Comparison of ENCODE assay signal across 42 mouse cellular contexts in genomic region chr7:25439124-25439822, GRCm38 (mm10). TPM values are rescaled to one million over a fixed set of nuclear protein-coding genes. Genes with fewer than 3 reads are reported as not detected.
DNase-seq lines count a peak whose midpoint lies in the region; ATAC-seq and TF ChIP-seq lines count a peak whose summit lies in the region.
"Had no signal": no experiment of that assay in that cellular context is flagged by ENCODE, and none has a peak within 500 bp of the region (broad histone marks: within the 10 kb centered on the region; RNA-seq: fewer than 3 reads in every experiment).

No protein-coding gene starts in this region.

- no peak overlapping the region for H3K4me3 ChIP-seq in embryonic facial prominence, embryonic 14.5 days (ENCODE audit: low read depth, low read length)
- H3K4me3 ChIP-seq in embryonic facial prominence, embryonic 10.5 days = no peak overlapping the region
- H3K4me3 ChIP-seq in lung, postnatal 0 days (ENCODE audit: low read depth, low read length) = no peak overlapping the region
- H3K4me3 ChIP-seq in stomach, embryonic 15.5 days (replicated peaks) = no peak overlapping the region
- H3K4me3 ChIP-seq: forebrain, embryonic 10.5 days; forebrain, embryonic 15.5 days; hindbrain, embryonic 15.5 days; liver, embryonic 12.5 days; megakaryocyte, embryonic 14.5 days had no signal

- no peaks in the 10 kb centered on the region for H3K4me1 ChIP-seq in embryonic facial prominence, embryonic 14.5 days (ENCODE audit: control insufficient read depth, insufficient read depth, low read length)
- no peaks in the 10 kb centered on the region for H3K4me1 ChIP-seq in embryonic facial prominence, embryonic 10.5 days
- peaks cover 28% of the 10 kb centered on the region; the same call in 1 of the 2 replicates for H3K4me1 ChIP-seq in lung, postnatal 0 days (ENCODE audit: insufficient read depth, low read depth, low read length)
- peaks cover 15% of the 10 kb centered on the region; the same call in 1 of the 2 replicates for H3K4me1 ChIP-seq in stomach, embryonic 15.5 days
- H3K4me1 ChIP-seq: forebrain, embryonic 10.5 days; forebrain, embryonic 15.5 days; hindbrain, embryonic 15.5 days; liver, embryonic 12.5 days had no signal

- no peaks in the 10 kb centered on the region for H3K9me3 ChIP-seq in embryonic facial prominence, embryonic 14.5 days (ENCODE audit: control insufficient read depth, low read length)
- no peaks in the 10 kb centered on the region for H3K9me3 ChIP-seq in embryonic facial prominence, embryonic 10.5 days
- no peaks in the 10 kb centered on the region for H3K9me3 ChIP-seq in lung, postnatal 0 days (ENCODE audit: low read length)
- H3K9me3 ChIP-seq in stomach, embryonic 15.5 days = no peaks in the 10 kb centered on the region
- H3K9me3 ChIP-seq: forebrain, embryonic 10.5 days; forebrain, embryonic 15.5 days; hindbrain, embryonic 15.5 days; liver, embryonic 12.5 days; megakaryocyte, embryonic 14.5 days had no signal

- H3K36me3 ChIP-seq in embryonic facial prominence, embryonic 14.5 days (ENCODE audit: control insufficient read depth, insufficient read depth, low read length) = no peaks in the 10 kb centered on the region
- no peaks in the 10 kb centered on the region for H3K36me3 ChIP-seq in embryonic facial prominence, embryonic 10.5 days (replicated peaks)
- no peaks in the 10 kb centered on the region for H3K36me3 ChIP-seq in lung, postnatal 0 days (ENCODE audit: insufficient read depth, low read length)
- no peaks in the 10 kb centered on the region for H3K36me3 ChIP-seq in stomach, embryonic 15.5 days
- H3K36me3 ChIP-seq: forebrain, embryonic 10.5 days; forebrain, embryonic 15.5 days; hindbrain, embryonic 15.5 days; liver, embryonic 12.5 days had no signal

- peak; percentile 30 for DNase-seq in embryonic facial prominence, embryonic 14.5 days (ENCODE audit: low spot score)
- no peak for DNase-seq in embryonic facial prominence, embryonic 10.5 days (ENCODE audit: low spot score)
- DNase-seq in lung, adult 18-20 months = peak; percentile 24 to 68
- no peak for DNase-seq in lung, postnatal 4 days
- peak; percentile 73 for DNase-seq in lung, postnatal 0 days (ENCODE audit: low spot score)
- DNase-seq in adrenal gland, adult 2 months = no peak
- no peak for DNase-seq in layer of hippocampus, postnatal 10 days (ENCODE audit: low spot score in 2 of 2)
- DNase-seq: adrenal gland, adult 8-10 months; cerebellum, adult 2 months; cerebellum, postnatal 14 days; kidney, adult 11 months; kidney, postnatal 14 days; left cerebral cortex, postnatal 4 days; liver, postnatal 0 days; midbrain, embryonic 14.5 days; right cerebral cortex, postnatal 25 days; spleen, adult 18-20 months; thymus, postnatal 4 days had no signal

- no peak for ATAC-seq in embryonic facial prominence, embryonic 14.5 days (ENCODE audit: low read depth)
- 0 out of 2 replicates have a peak, but pooled peaks have one; percentile 17 for ATAC-seq in lung, postnatal 0 days
- ATAC-seq in stomach, embryonic 15.5 days (ENCODE audit: insufficient read depth, low FRiP score, low read depth) = no peak; the same call in 1 of the 2 replicates
- ATAC-seq: activated CD4-positive, CD25-positive, alpha-beta regulatory T cell, adult 4 months; forebrain, embryonic 15.5 days; inflammation-experienced regulatory T-cells, adult 6 months; liver, embryonic 12.5 days; liver, postnatal 0 days had no signal

- no peaks in the 10 kb centered on the region for H3K27me3 ChIP-seq in embryonic facial prominence, embryonic 14.5 days (replicated peaks; ENCODE audit: control insufficient read depth, insufficient read depth, low read length)
- H3K27me3 ChIP-seq in embryonic facial prominence, embryonic 10.5 days (replicated peaks; ENCODE audit: low read depth, poor library complexity, severe bottlenecking) = no peaks in the 10 kb centered on the region
- H3K27me3 ChIP-seq in lung, postnatal 0 days (replicated peaks; ENCODE audit: insufficient read depth, low read length) = no peaks in the 10 kb centered on the region
- H3K27me3 ChIP-seq in stomach, embryonic 15.5 days (replicated peaks) = no peaks in the 10 kb centered on the region
- H3K27me3 ChIP-seq: CH12.LX; forebrain, embryonic 15.5 days; hindbrain, embryonic 15.5 days; liver, embryonic 12.5 days had no signal

- H3K4me2 ChIP-seq in embryonic facial prominence, embryonic 14.5 days (ENCODE audit: low read depth, low read length) = no peak overlapping the region
- H3K4me2 ChIP-seq in lung, postnatal 0 days (replicated peaks; ENCODE audit: low read depth, low read length) = no peak overlapping the region
- no peak overlapping the region for H3K4me2 ChIP-seq in stomach, embryonic 15.5 days
- H3K4me2 ChIP-seq: forebrain, embryonic 15.5 days; heart, embryonic 11.5 days; hindbrain, embryonic 15.5 days; liver, embryonic 12.5 days had no signal

- 83% methylated on average over 8 of the region's 8 CpGs for WGBS in embryonic facial prominence, embryonic 14.5 days
- WGBS in embryonic facial prominence, embryonic 10.5 days = 87% methylated on average over 8 of the region's 8 CpGs
- 58% methylated on average over 8 of the region's 8 CpGs for WGBS in lung, postnatal 0 days
- WGBS in stomach, embryonic 15.5 days = 72% methylated on average over 8 of the region's 8 CpGs

- no peak for TF ChIP-seq CTCF in lung, postnatal 0 days (IDR thresholded peaks at IDR 0.05)

- no peak for TF ChIP-seq EP300 in lung, postnatal 0 days (IDR thresholded peaks at IDR 0.05)

- H3K27ac ChIP-seq in embryonic facial prominence, embryonic 14.5 days (replicated peaks; ENCODE audit: low read depth, low read length) = no peak overlapping the region
- no peak overlapping the region for H3K27ac ChIP-seq in embryonic facial prominence, embryonic 10.5 days (replicated peaks)
- peak overlapping the region; percentile 81 for H3K27ac ChIP-seq in lung, postnatal 0 days (ENCODE audit: low read length)
- H3K27ac ChIP-seq in stomach, embryonic 15.5 days = peak overlapping the region; percentile 33; the same call in 1 of the 2 replicates
- H3K27ac ChIP-seq: forebrain, embryonic 10.5 days; forebrain, embryonic 15.5 days; hindbrain, embryonic 15.5 days; liver, embryonic 12.5 days had no signal

- no peak overlapping the region for H3K9ac ChIP-seq in embryonic facial prominence, embryonic 14.5 days (ENCODE audit: low read depth, low read length)
- H3K9ac ChIP-seq in lung, postnatal 0 days (replicated peaks; ENCODE audit: low read depth) = no peak overlapping the region
- H3K9ac ChIP-seq in stomach, embryonic 15.5 days = no peak overlapping the region
- H3K9ac ChIP-seq: forebrain, embryonic 15.5 days; hindbrain, embryonic 15.5 days; liver, embryonic 12.5 days; liver, postnatal 0 days had no signal

RNA-seq across cellular contexts. Expression of gene Cxcl17, which starts 26.6 kb away (rescaled TPM):
- polyA plus RNA-seq in embryonic facial prominence, embryonic 14.5 days (2014; fragmentation: Nextera tagmentation; extraction: Ambion mirVana) = 0.85 and 1.9 TPM in 2 replicates
- 0.69 and 0.75 TPM in 2 replicates for polyA plus RNA-seq in embryonic facial prominence, embryonic 10.5 days (2016; fragmentation: Nextera tagmentation; extraction: Ambion mirVana)
- polyA plus RNA-seq in lung, postnatal 0 days (2015; fragmentation: Nextera tagmentation; extraction: Ambion mirVana) = 31.9 and 38.1 TPM in 2 replicates
- 0.36 and 0.42 TPM in 2 replicates for polyA plus RNA-seq in stomach, embryonic 15.5 days (2015; fragmentation: Nextera tagmentation; extraction: Ambion mirVana)
- total RNA-seq in adrenal gland, adult 2 months (2021) = not detected
- not detected in 2 replicates for polyA plus RNA-seq in adrenal gland, adult 2 months (2012; rRNA removed)
- not detected for total RNA-seq in layer of hippocampus, postnatal 10 days (2021)
- total RNA-seq: adrenal gland, adult 8-10 months; adrenal gland, postnatal 4 days; CH12.LX; gastrocnemius, adult 18-20 months; gastrocnemius, postnatal 4 days; hematopoietic stem cell, adult 5-6 weeks; layer of hippocampus, adult 18-20 months; layer of hippocampus, postnatal 14 days; left cerebral cortex, adult 8-10 months; left cerebral cortex, postnatal 4 days; monocyte, adult 5-6 weeks had no signal
- polyA plus RNA-seq: activated CD4-positive, CD25-positive, alpha-beta regulatory T cell, adult 4 months; C2C12; cerebellum, adult 2 months; cortical plate, adult 2 months; embryonic facial prominence, embryonic 11.5 days; frontal cortex, adult 2 months; heart, embryonic 11.5 days; inflammation-experienced regulatory T-cells, adult 6 months; limb, embryonic 14.5 days; liver, embryonic 12.5 days; liver, postnatal 0 days; testis, adult 2 months had no signal

RNA-seq across cellular contexts. Expression of gene Ceacam1, which starts 38.1 kb away (rescaled TPM):
- polyA plus RNA-seq in embryonic facial prominence, embryonic 14.5 days (2014; fragmentation: Nextera tagmentation; extraction: Ambion mirVana) = 2.2 and 6.3 TPM in 2 replicates
- polyA plus RNA-seq in embryonic facial prominence, embryonic 10.5 days (2016; fragmentation: Nextera tagmentation; extraction: Ambion mirVana) = 1.5 TPM in 2 replicates
- 21.7 and 23.5 TPM in 2 replicates for polyA plus RNA-seq in lung, postnatal 0 days (2015; fragmentation: Nextera tagmentation; extraction: Ambion mirVana)
- 32.4 and 54.7 TPM in 2 replicates for polyA plus RNA-seq in stomach, embryonic 15.5 days (2015; fragmentation: Nextera tagmentation; extraction: Ambion mirVana)
- total RNA-seq in adrenal gland, adult 2 months (2021) = 10 to 100 TPM in 1 of 2 experiments, 1 to 10 TPM in 1; 8.4 to 45.0 TPM
- 5.9 and 9.5 TPM in 2 replicates for polyA plus RNA-seq in adrenal gland, adult 2 months (2012; rRNA removed)
- total RNA-seq in layer of hippocampus, postnatal 10 days (2021) = 1 to 10 TPM; 2.1 to 2.4 TPM

RNA-seq across cellular contexts. Expression of gene Lipe, which starts 40.8 kb away (rescaled TPM):
- polyA plus RNA-seq in embryonic facial prominence, embryonic 14.5 days (2014; fragmentation: Nextera tagmentation; extraction: Ambion mirVana) = 4.2 and 4.9 TPM in 2 replicates
- 7.8 and 11.6 TPM in 2 replicates for polyA plus RNA-seq in embryonic facial prominence, embryonic 10.5 days (2016; fragmentation: Nextera tagmentation; extraction: Ambion mirVana)
- polyA plus RNA-seq in lung, postnatal 0 days (2015; fragmentation: Nextera tagmentation; extraction: Ambion mirVana) = 19.8 and 21.4 TPM in 2 replicates
- 8.3 and 8.4 TPM in 2 replicates for polyA plus RNA-seq in stomach, embryonic 15.5 days (2015; fragmentation: Nextera tagmentation; extraction: Ambion mirVana)
- 100 to 1,000 TPM; 372 to 462 TPM for total RNA-seq in adrenal gland, adult 2 months (2021)
- polyA plus RNA-seq in adrenal gland, adult 2 months (2012; rRNA removed) = 471 and 632 TPM in 2 replicates
- total RNA-seq in layer of hippocampus, postnatal 10 days (2021) = 1 to 10 TPM; 5.5 to 6.8 TPM

Comparison
In these comparisons a context has a peak if more than half of its experiments do, and no peak if none do; other contexts are left out.
1. DNase-seq: peak in embryonic facial prominence, embryonic 14.5 days (single experiment), lung, adult 18-20 months (2 of 2) and lung, postnatal 0 days (single experiment); none in embryonic facial prominence, embryonic 10.5 days (single experiment), lung, postnatal 4 days (0 of 2), adrenal gland, adult 2 months (single experiment) and layer of hippocampus, postnatal 10 days (0 of 2).
2. H3K27ac ChIP-seq: peak in lung, postnatal 0 days (single experiment) and stomach, embryonic 15.5 days (single experiment); none in embryonic facial prominence, embryonic 14.5 days (single experiment) and embryonic facial prominence, embryonic 10.5 days (single experiment).
3. RNA of gene Cxcl17, which starts 26.6 kb away (polyA plus RNA-seq): 31.9 to 38.1 TPM in lung, postnatal 0 days; 0.85 to 1.9 TPM in embryonic facial prominence, embryonic 14.5 days, 0.69 to 0.75 TPM in embryonic facial prominence, embryonic 10.5 days, 0.36 to 0.42 TPM in stomach, embryonic 15.5 days and not detected in adrenal gland, adult 2 months; every median in the first group is over 10 times any median in the second.
4. RNA of gene Lipe, which starts 40.8 kb away (polyA plus RNA-seq): 471 to 632 TPM in adrenal gland, adult 2 months; 19.8 to 21.4 TPM in lung, postnatal 0 days, 8.3 to 8.4 TPM in stomach, embryonic 15.5 days, 7.8 to 11.6 TPM in embryonic facial prominence, embryonic 10.5 days and 4.2 to 4.9 TPM in embryonic facial prominence, embryonic 14.5 days; every median in the first group is over 10 times any median in the second.